ENCODE assay signal across 8 mouse cellular contexts in the genomic region with DNA sequence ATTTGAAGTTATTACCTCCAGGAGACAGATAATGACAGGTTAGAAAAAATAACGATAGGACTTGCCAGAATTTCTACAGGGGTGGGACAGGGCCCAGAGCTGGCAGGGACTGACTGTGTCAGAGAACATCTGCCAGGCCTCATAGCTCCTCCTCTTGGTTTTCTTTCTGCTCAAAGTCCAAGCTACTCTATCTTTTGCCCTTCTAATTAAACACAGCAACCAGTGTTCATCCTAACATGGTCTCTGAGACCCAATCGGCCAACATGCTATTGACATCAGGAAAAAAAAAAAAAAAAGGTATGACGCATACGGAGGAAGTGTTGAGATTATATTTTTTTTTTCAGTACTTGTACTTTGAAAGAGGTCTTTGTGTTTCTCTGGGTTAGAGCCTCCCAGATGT.
A peak's percentile ranks its signal among the peaks of the same experiment; 100 is the strongest.
DNase-seq lines count a peak whose midpoint lies in the region; ATAC-seq and TF ChIP-seq lines count a peak whose summit lies in the region.
"Had no signal": no experiment of that assay in that cellular context is flagged by ENCODE, and none has a peak within 500 bp of the region (broad histone marks: within the 10 kb centered on the region; RNA-seq: fewer than 3 reads in every experiment).

No protein-coding gene starts in this region.

- WGBS in limb, embryonic 12.5 days, result 46% methylated on average over 4 of the region's 4 CpGs
- 83% methylated on average over 4 of the region's 4 CpGs for WGBS in forebrain, embryonic 14.5 days

- intact Hi-C loops in heart, postnatal 36 days (cut with DNase I), result loop anchor here (2.0 to 10.0 kb wide), 5 partner anchors 76 to 939 kb away; a partner anchor contains a TSS

- no peak overlapping the region for H3K27ac ChIP-seq in MEL (ENCODE audit: control insufficient read depth, low read depth, low read length)
- H3K27ac ChIP-seq in limb, embryonic 12.5 days, result peak overlapping the region; percentile 96
- H3K27ac ChIP-seq in forebrain, embryonic 14.5 days (ENCODE audit: low read depth, low read length), result no peak overlapping the region
- H3K27ac ChIP-seq: liver, embryonic 14.5 days had no signal

- H3K79me2 ChIP-seq in MEL (ENCODE audit: control insufficient read depth, insufficient read depth, low read length, poor library complexity), result no peaks in the 10 kb centered on the region

- no peaks in the 10 kb centered on the region for H3K4me1 ChIP-seq in MEL (ENCODE audit: control insufficient read depth in 1 of 2, insufficient read depth in 2 of 2, low read length in 2 of 2)
- peaks cover 32% of the 10 kb centered on the region for H3K4me1 ChIP-seq in limb, embryonic 12.5 days (replicated peaks)
- peaks cover 11% of the 10 kb centered on the region for H3K4me1 ChIP-seq in forebrain, embryonic 14.5 days (ENCODE audit: control insufficient read depth, insufficient read depth, low read length)

- no peak for TF ChIP-seq EP300 in MEL (IDR thresholded peaks at IDR 0.05; ENCODE audit: low read depth in 1 of 2, low read length in 2 of 2)

- H3K36me3 ChIP-seq in MEL (ENCODE audit: control insufficient read depth in 1 of 2, insufficient read depth in 2 of 2, low read length in 2 of 2), result no peaks in the 10 kb centered on the region
- no peaks in the 10 kb centered on the region for H3K36me3 ChIP-seq in limb, embryonic 12.5 days
- no peaks in the 10 kb centered on the region for H3K36me3 ChIP-seq in forebrain, embryonic 14.5 days (ENCODE audit: control insufficient read depth, insufficient read depth, low read length)

- no peak overlapping the region for H3K4me2 ChIP-seq in limb, embryonic 12.5 days
- H3K4me2 ChIP-seq in forebrain, embryonic 14.5 days (ENCODE audit: low read length), result no peak overlapping the region

- DNase-seq in MEL (ENCODE audit: low read depth, low spot score), result peak; percentile 3
- peak; percentile 10 for DNase-seq in adrenal gland, postnatal 25 days
- peak; percentile 26 to 43 for DNase-seq in heart, postnatal 36 days
- no peak for DNase-seq in right cerebral cortex, postnatal 25 days
- no peak for DNase-seq in left cerebral cortex, adult 8-10 months (ENCODE audit: low spot score in 2 of 2)
- DNase-seq in forebrain, embryonic 14.5 days (ENCODE audit: low spot score), result no peak

- peaks cover 0 to 6% of the 10 kb centered on the region in 2 experiments; a peak in 3 of 4 replicates for H3K27me3 ChIP-seq in MEL (ENCODE audit: control insufficient read depth in 1 of 2, insufficient read depth in 2 of 2, low read length in 2 of 2)
- H3K27me3 ChIP-seq in limb, embryonic 12.5 days, result no peaks in the 10 kb centered on the region
- H3K27me3 ChIP-seq in forebrain, embryonic 14.5 days (replicated peaks; ENCODE audit: control insufficient read depth, insufficient read depth, low read length), result no peaks in the 10 kb centered on the region

- TF ChIP-seq CTCF in MEL (IDR thresholded peaks at IDR 0.05 in 2 of 3, conservative IDR thresholded peaks at IDR 0.05 in 1 of 3; ENCODE audit: control insufficient read depth in 1 of 3, insufficient read depth in 1 of 3, low read depth in 2 of 3, low read length in 3 of 3, poor library complexity in 1 of 3, severe bottlenecking in 1 of 3), result no peak

- ATAC-seq in limb, embryonic 12.5 days (ENCODE audit: insufficient number of reproducible peaks, insufficient read depth, low FRiP score, low TSS enrichment, low read depth), result no peak
- ATAC-seq in forebrain, embryonic 14.5 days, result no peak

- TF ChIP-seq POLR2A in MEL (IDR thresholded peaks at IDR 0.05; ENCODE audit: control insufficient read depth in 1 of 2, insufficient read depth in 1 of 2, low read depth in 1 of 2, low read length in 2 of 2, poor library complexity in 1 of 2), result no peak

- no peaks in the 10 kb centered on the region for H3K9me3 ChIP-seq in MEL (replicated peaks; ENCODE audit: insufficient read depth, low read length)
- H3K9me3 ChIP-seq in limb, embryonic 12.5 days, result no peaks in the 10 kb centered on the region
- H3K9me3 ChIP-seq in forebrain, embryonic 14.5 days (replicated peaks; ENCODE audit: control insufficient read depth, low read length), result no peaks in the 10 kb centered on the region

- no peak for TF ChIP-seq RAD21 in MEL (IDR thresholded peaks at IDR 0.05; ENCODE audit: low read depth, low read length)

- H3K9ac ChIP-seq in MEL (ENCODE audit: control insufficient read depth, low read depth, low read length, poor library complexity, severe bottlenecking), result no peak overlapping the region
- no peak overlapping the region for H3K9ac ChIP-seq in limb, embryonic 12.5 days (replicated peaks)
- no peak overlapping the region for H3K9ac ChIP-seq in forebrain, embryonic 14.5 days (ENCODE audit: low read length)
- H3K9ac ChIP-seq: liver, embryonic 14.5 days had no signal

- H3K4me3 ChIP-seq in MEL (ENCODE audit: control insufficient read depth in 1 of 2, insufficient read depth in 1 of 2, low read depth in 2 of 2, low read length in 2 of 2), result no peak overlapping the region
- H3K4me3 ChIP-seq in limb, embryonic 12.5 days (replicated peaks), result no peak overlapping the region
- no peak overlapping the region for H3K4me3 ChIP-seq in forebrain, embryonic 14.5 days (ENCODE audit: low read depth, low read length)

TF ChIP-seq in MEL, 35 proteins besides CTCF, POLR2A, EP300 and RAD21:
- TF ChIP-seq GABPA (IDR thresholded peaks at IDR 0.05; ENCODE audit: low read depth, low read length), result no peak
- TF ChIP-seq GATA1 (IDR thresholded peaks at IDR 0.05; ENCODE audit: low read depth, low read length), result no peak
- TF ChIP-seq JUND (IDR thresholded peaks at IDR 0.05; ENCODE audit: low read depth, low read length), result 0 out of 2 replicates have a peak, but pooled peaks have one; percentile 51
- TF ChIP-seq ZNF384 (IDR thresholded peaks at IDR 0.05; ENCODE audit: low read depth, low read length), result peak; percentile 86

Comparison
In these comparisons a context has a peak if more than half of its experiments do, and no peak if none do; other contexts are left out.
1. DNase-seq: peak in MEL (single experiment), adrenal gland, postnatal 25 days (single experiment) and heart, postnatal 36 days (2 of 2); none in right cerebral cortex, postnatal 25 days (single experiment), left cerebral cortex, adult 8-10 months (0 of 2) and forebrain, embryonic 14.5 days (single experiment).